Mouse (Mus musculus) thymus, adult 2 months (tissue): ENCODE data around the gene Gm20518.

Experiments used
- CTCF ChIP-seq: fragments of 200-500 bp; IDR thresholded peaks from 2 replicates; pipeline ENCODE4 v1.5.1; 2012; ENCODE audit warnings: mild to moderate bottlenecking, control low read depth, low read length, moderate library complexity, borderline replicate concordance; ENCODE audit not compliant: control insufficient read depth, poor library complexity, insufficient read depth; ENCODE audit errors: extremely low read depth
- POLR2A ChIP-seq: fragments of 200-500 bp; IDR thresholded peaks from 2 replicates; pipeline ENCODE4 v1.6.1; 2012; ENCODE audit warnings: mild to moderate bottlenecking, low read length, control low read depth, moderate library complexity; ENCODE audit not compliant: control insufficient read depth, poor library complexity, insufficient read depth; ENCODE audit errors: extremely low read depth

- TF ChIP-seq CTCF (no peak), POLR2A (no peak)
Observed at GRCm38 (mm10) chr16:17796519-17796918, 95.0 kb downstream of the Gm20518 start.
